In the genomic region with DNA sequence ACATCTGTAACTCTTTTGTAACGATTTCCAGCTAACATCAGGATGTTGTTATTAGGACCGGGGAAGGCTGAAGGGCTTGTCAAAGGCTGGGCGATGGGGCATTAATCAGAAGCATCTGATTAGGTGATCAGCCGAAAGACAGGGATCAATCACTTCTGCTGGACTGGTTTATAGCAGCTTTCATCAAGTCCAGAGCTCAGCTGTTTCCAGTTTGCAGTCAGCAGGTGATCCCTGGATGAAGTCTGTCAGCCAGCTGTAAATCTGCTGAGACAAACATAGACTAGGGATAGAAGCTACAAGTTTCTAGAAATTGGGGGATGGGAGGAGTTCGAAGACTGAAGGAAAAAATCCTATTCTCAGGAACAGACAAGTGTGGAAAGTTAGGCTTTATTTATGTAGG, we compare ENCODE assay signal across 15 mouse cellular contexts. TPM values are rescaled to one million over a fixed set of nuclear protein-coding genes. Genes with fewer than 3 reads are reported as not detected.
"Had no signal": no experiment of that assay in that cellular context is flagged by ENCODE, and none has a peak within 500 bp of the region (broad histone marks: within the 10 kb centered on the region; RNA-seq: fewer than 3 reads in every experiment).

No protein-coding gene starts in this region.

- H3K36me3 ChIP-seq: limb, embryonic 13.5 days; midbrain, embryonic 13.5 days; neural tube, embryonic 12.5 days; stomach, embryonic 15.5 days had no signal

- ATAC-seq: midbrain, embryonic 13.5 days had no signal

- H3K27me3 ChIP-seq: limb, embryonic 13.5 days; midbrain, embryonic 13.5 days; neural tube, embryonic 12.5 days; stomach, embryonic 15.5 days had no signal

- H3K9ac ChIP-seq: limb, embryonic 13.5 days; liver, embryonic 14.5 days; midbrain, embryonic 13.5 days; neural tube, embryonic 12.5 days; stomach, embryonic 15.5 days had no signal

- H3K4me3 ChIP-seq: limb, embryonic 13.5 days; midbrain, embryonic 13.5 days; neural tube, embryonic 12.5 days; stomach, embryonic 15.5 days had no signal

- H3K4me1 ChIP-seq: midbrain, embryonic 13.5 days; neural tube, embryonic 12.5 days; stomach, embryonic 15.5 days had no signal

- DNase-seq: kidney, adult 8-10 months; kidney, postnatal 25 days; layer of hippocampus, postnatal 36 days; lung, adult 18-20 months; right cerebral cortex, postnatal 14 days; thymus, postnatal 36 days had no signal

- H3K9me3 ChIP-seq: limb, embryonic 13.5 days; midbrain, embryonic 13.5 days; neural tube, embryonic 12.5 days; stomach, embryonic 15.5 days had no signal

- H3K27ac ChIP-seq: limb, embryonic 13.5 days; liver, embryonic 14.5 days; midbrain, embryonic 13.5 days; neural tube, embryonic 12.5 days; stomach, embryonic 15.5 days had no signal

- H3K4me2 ChIP-seq: limb, embryonic 13.5 days; midbrain, embryonic 13.5 days; neural tube, embryonic 12.5 days; stomach, embryonic 15.5 days had no signal

RNA-seq across cellular contexts. Expression of gene Trpc4, which starts 20.5 kb away (rescaled TPM):
- total RNA-seq: liver, adult 2 months; megakaryocyte-erythroid progenitor cell, adult 5-6 weeks had no signal
- polyA plus RNA-seq: liver, adult 2 months; spleen, adult 2 months; testis, adult 2 months had no signal
